Mouse (Mus musculus) neural tube, embryonic 13.5 days (tissue): ENCODE measurements around the gene Myh7b. TPM values are rescaled to one million over a fixed set of nuclear protein-coding genes. Genes with fewer than 3 reads are reported as not detected.

ENCODE experiments used
- ATAC-seq: fragments of 200-750 bp; cut with Nextera tagmentation; 2 replicates; pipeline ENCODE4 v1.8.0; 2017; ENCODE audit warnings: low read depth, mild to moderate bottlenecking, moderate TSS enrichment, moderate library complexity
- H3K27ac ChIP-seq: fragments of 300-500 bp; sonication (generic); replicated peaks from 2 replicates; pipeline ENCODE4 v1.5.1; 2015; ENCODE audit warnings: moderate library complexity, mild to moderate bottlenecking, inconsistent platforms
- H3K27me3 ChIP-seq: fragments of 300-500 bp; sonication (generic); 2 replicates; pipeline ENCODE4 v1.6.1; 2015; ENCODE audit warnings: mild to moderate bottlenecking, inconsistent platforms
- H3K36me3 ChIP-seq: fragments of 300-500 bp; sonication (generic); 2 replicates; pipeline ENCODE4 v1.6.1; 2015; ENCODE audit warnings: mild to moderate bottlenecking, inconsistent platforms
- H3K4me1 ChIP-seq: fragments of 300-500 bp; sonication (generic); replicated peaks from 2 replicates; pipeline ENCODE4 v1.6.1; 2015; ENCODE audit warnings: inconsistent platforms
- H3K4me2 ChIP-seq: fragments of 300-500 bp; sonication (generic); 2 replicates; pipeline ENCODE4 v1.6.1; 2015; ENCODE audit warnings: inconsistent platforms, mild to moderate bottlenecking, moderate library complexity
- H3K4me3 ChIP-seq: fragments of 300-500 bp; sonication (generic); 2 replicates; pipeline ENCODE4 v1.5.1; 2015; ENCODE audit warnings: mild to moderate bottlenecking, inconsistent platforms
- H3K9ac ChIP-seq: fragments of 300-500 bp; sonication (generic); 2 replicates; pipeline ENCODE4 v1.6.1; 2015; ENCODE audit warnings: moderate library complexity, mild to moderate bottlenecking, inconsistent platforms
- H3K9me3 ChIP-seq: fragments of 300-500 bp; sonication (generic); 2 replicates; pipeline ENCODE4 v1.6.1; 2016; ENCODE audit warnings: inconsistent platforms
- WGBS: fragments of 180-500 bp; shearing (Covaris S2); methylation state at CpG from one replicate; pipeline ENCODE4 v1.1.7; 2015; 5-methylcytosine and 5-hydroxymethylcytosine counted together
- microRNA counts: library from miRNA; unstranded; fragments of <30 nt; microRNA quantifications from one replicate; lab custom pipeline; 2016
- microRNA-seq: library from miRNA; unstranded; fragments of <30 nt; microRNA quantifications from one replicate; pipeline ENCODE4, GENCODE M21; 2016
- polyA plus RNA-seq: library from polyadenylated mRNA; unstranded; fragments of >200 nt; fragmentation: Nextera tagmentation; extraction: Ambion mirVana; gene quantifications from 2 replicates; pipeline ENCODE4 v1.2.1, GENCODE M21; 2015

Gene Myh7b
- polyA plus RNA-seq, 1 experiment from 2014 or later = 0.50 TPM

DNA sequence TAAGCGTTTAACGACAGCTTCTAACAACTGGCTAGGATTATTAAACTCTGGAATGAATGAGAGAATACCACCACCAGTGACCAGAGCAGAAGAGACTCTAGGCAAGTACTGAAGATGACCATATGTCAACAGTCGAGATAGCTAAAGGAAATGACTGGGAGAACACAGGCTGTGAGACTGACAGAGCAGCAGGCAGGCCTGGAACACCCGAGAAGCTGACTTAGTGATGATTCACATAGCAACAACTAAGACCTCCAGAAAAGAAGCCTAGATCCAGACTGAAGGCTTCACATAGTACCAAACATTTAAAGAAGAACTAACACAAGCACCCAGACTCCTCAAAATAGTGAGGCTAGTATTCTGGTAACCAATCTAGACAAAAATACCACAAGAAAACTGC lies 64.1 kb downstream of the Myh7b start:
- Histone ChIP-seq H3K9ac (no peak overlapping the region), H3K4me1 (peaks cover 15% of the 10 kb centered on the region; the same call in 1 of the 2 replicates), H3K9me3 (no peaks in the 10 kb centered on the region), H3K36me3 (peaks cover 26% of the 10 kb centered on the region), H3K4me3 (no peak overlapping the region), H3K27ac (no peak overlapping the region), H3K27me3 (no peaks in the 10 kb centered on the region), H3K4me2 (no peak overlapping the region)
- ATAC-seq = no peak
- WGBS = 65% methylated on average over 4 of the region's 4 CpGs

DNA sequence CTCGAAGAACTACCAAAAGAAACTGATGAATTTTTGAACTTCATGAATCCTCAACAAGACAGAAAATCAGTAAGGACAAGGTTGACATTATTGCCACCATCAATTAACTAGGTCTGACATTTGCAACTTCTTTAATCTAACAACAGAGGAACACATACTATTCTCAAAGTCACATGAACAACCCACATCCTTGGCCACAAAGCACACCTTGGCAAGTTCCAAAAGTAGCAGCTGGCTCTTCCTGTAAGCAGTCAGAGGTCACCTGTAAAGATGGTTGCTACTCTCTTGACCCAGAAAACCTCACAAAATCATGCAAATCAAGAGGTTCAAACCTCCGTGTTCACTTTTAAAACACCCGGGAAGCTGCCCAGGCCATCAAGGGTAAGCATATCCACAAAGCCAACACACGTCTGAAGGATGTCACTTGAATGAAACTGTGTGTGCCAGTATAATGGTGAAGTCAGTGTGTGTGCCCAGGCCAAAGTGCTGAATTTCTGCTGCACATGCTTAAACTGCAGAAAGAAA lies 68.6 kb downstream of the Myh7b start:
- H3K4me1 ChIP-seq = peaks cover 13% of the 10 kb centered on the region
- no peak overlapping the region for H3K27ac ChIP-seq
- no peak overlapping the region for H3K4me3 ChIP-seq
- H3K9ac ChIP-seq = no peak overlapping the region
- no peak for ATAC-seq
- H3K4me2 ChIP-seq = no peak overlapping the region
- no peaks in the 10 kb centered on the region for H3K36me3 ChIP-seq
- WGBS = 92% methylated on average over 4 of the region's 4 CpGs
- H3K27me3 ChIP-seq = no peaks in the 10 kb centered on the region
- no peaks in the 10 kb centered on the region for H3K9me3 ChIP-seq

DNA sequence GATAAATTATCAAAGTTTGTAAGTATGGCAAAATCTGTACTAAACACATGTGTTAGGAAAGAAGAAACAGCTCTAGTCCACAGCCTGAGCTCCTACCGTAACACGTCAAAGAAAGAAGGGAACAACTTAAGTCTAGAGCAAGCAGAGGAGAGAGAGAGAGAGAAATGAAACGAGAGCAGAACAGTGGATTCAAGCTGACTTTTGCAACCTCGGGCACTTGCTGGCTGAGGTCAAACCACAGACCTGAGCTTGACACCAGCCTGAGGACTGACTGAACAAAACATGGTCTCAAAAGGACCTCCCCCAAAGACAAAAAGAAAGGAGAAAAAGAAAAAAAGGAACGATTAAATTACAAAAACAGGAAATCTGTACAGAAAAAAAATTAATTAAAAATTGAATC lies 69.6 kb downstream of the Myh7b start:
- H3K4me1 ChIP-seq = peaks cover 6% of the 10 kb centered on the region
- 81% methylated on average over 5 of the region's 5 CpGs for WGBS

DNA sequence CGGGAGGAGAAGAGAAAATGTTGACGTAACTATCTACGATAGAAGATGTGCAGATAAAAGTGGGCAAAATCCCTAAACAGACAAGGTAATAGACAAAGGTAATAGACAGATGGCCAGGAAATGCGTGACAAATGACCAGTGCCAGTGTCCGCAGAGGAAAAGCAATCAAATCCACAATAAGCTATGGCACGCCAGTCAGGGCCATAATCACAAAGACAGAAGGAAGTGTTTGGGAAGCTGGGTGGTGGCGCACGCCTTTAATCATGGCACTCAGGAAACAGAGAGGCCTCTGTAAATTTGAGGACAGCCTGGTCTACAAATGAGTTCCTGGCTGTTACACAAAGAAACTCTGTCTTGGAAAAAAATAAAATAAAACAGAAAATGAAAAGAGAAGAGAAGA lies 70.2 kb downstream of the Myh7b start:
- Histone ChIP-seq H3K9me3 (no peaks in the 10 kb centered on the region), H3K4me3 (no peak overlapping the region), H3K9ac (no peak overlapping the region), H3K27ac (no peak overlapping the region), H3K4me1 (peaks cover 12% of the 10 kb centered on the region), H3K27me3 (no peaks in the 10 kb centered on the region), H3K36me3 (no peaks in the 10 kb centered on the region), H3K4me2 (no peak overlapping the region)
- no peak for ATAC-seq
- WGBS = 53% methylated on average over 8 of the region's 8 CpGs

More for the DNA sequence above, 69.6 kb downstream of the Myh7b start:
- ATAC-seq = no peak
- Histone ChIP-seq H3K4me3 (no peak overlapping the region), H3K9me3 (no peaks in the 10 kb centered on the region), H3K27me3 (no peaks in the 10 kb centered on the region), H3K36me3 (no peaks in the 10 kb centered on the region), H3K4me2 (no peak overlapping the region), H3K9ac (no peak overlapping the region), H3K27ac (no peak overlapping the region)

DNA sequence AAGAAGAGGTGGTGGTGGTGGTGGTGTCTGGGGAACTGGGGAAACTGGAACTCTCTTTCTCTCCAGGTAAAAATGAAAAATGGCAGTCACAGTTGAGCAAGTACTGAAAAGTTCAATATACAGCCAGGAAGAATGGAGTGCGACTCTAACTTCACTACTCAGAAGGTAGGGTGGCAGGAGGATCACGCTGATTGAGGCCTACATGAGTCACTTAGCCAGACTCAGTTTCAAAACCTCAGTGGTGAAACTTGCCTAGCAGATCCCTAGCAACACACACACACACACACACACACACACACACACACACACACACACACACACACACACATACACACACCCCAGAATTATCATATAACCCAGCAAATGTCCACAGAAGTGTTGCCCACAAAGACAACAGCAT lies 70.9 kb downstream of the Myh7b start:
- WGBS = 90% methylated on average over 2 of the region's 2 CpGs
- Histone ChIP-seq H3K4me2 (no peak overlapping the region), H3K9me3 (no peaks in the 10 kb centered on the region), H3K36me3 (no peaks in the 10 kb centered on the region), H3K9ac (no peak overlapping the region), H3K4me1 (peaks cover 16% of the 10 kb centered on the region), H3K27me3 (no peaks in the 10 kb centered on the region), H3K27ac (no peak overlapping the region), H3K4me3 (no peak overlapping the region)
- no peak for ATAC-seq

DNA sequence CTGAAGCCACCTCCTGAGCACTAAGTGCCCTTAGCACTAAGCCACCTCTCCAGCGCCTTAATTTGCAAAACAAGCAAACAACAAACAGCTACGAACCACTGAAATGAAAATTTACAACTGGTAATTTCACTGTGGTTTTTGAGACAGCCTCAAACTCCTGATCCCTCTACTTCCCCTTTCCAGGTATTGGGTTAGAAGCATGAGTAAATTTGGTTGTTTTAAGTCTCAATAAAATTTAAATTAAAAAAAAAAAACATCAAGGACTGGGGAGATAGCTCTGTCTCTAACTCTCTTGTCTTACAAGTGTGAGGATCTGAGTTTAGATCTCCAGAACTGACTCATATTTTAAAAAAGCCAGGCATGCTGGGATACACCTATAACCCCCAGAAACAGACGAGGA lies 72.1 kb downstream of the Myh7b start:
- Histone ChIP-seq H3K9me3 (no peaks in the 10 kb centered on the region), H3K9ac (no peak overlapping the region), H3K27me3 (no peaks in the 10 kb centered on the region), H3K4me1 (peaks cover 22% of the 10 kb centered on the region), H3K36me3 (peaks cover 6% of the 10 kb centered on the region; the same call in 1 of the 2 replicates), H3K27ac (no peak overlapping the region), H3K4me2 (no peak overlapping the region), H3K4me3 (no peak overlapping the region)
- ATAC-seq = no peak
- WGBS = 58% methylated on average over 3 of the region's 3 CpGs

DNA sequence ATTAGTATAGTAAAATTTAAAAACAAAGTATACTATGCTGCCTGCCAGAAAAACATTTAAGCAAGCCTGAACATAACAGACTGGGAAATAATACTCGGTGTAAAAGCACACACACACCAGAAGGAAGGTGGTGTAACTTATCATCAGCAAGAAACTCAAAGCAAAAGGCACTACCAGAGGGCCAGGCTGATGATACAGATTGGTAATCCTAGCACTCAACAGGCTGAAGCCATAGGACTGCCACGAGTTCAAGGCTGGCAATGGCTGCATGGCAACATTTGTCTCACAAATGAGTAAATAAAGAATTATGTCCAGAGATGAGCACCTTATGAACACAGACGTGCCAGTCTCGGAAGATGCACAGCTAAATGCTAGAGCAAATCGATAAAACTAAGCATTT lies 72.8 kb downstream of the Myh7b start:
- Histone ChIP-seq H3K4me3 (no peak overlapping the region), H3K4me2 (no peak overlapping the region), H3K9ac (no peak overlapping the region), H3K27me3 (no peaks in the 10 kb centered on the region), H3K9me3 (no peaks in the 10 kb centered on the region), H3K4me1 (peaks cover 23% of the 10 kb centered on the region), H3K36me3 (peaks cover 6% of the 10 kb centered on the region; the same call in 1 of the 2 replicates), H3K27ac (no peak overlapping the region)
- no peak for ATAC-seq
- WGBS = 96% methylated on average over 5 of the region's 5 CpGs

MicroRNAs within 50 kb of the gene (microRNA counts, 519-probe panel; counts per million panel counts)
- microRNA mmu-miR-499 (lab: Ali Mortazavi, UCI) = not detected

Small RNAs within 50 kb of the gene (microRNA-seq; reads per million reads assigned to microRNA genes)
- 7.3 reads per million, percentile 23 among the genes with 10 or more reads in this experiment for gene Mir499

Other genes starting within 250 kb of the Myh7b start
- 136 and 139 TPM in 2 replicates for gene Trp53inp2, start 230.2 kb upstream of the Myh7b start, polyA plus RNA-seq
- 22.5 and 22.8 TPM in 2 replicates for gene Ncoa6, start 137.3 kb upstream of the Myh7b start, polyA plus RNA-seq
- 28.3 and 29.8 TPM in 2 replicates for gene Acss2, start 93.3 kb upstream of the Myh7b start, polyA plus RNA-seq
- gene Ggt7, start 93.0 kb upstream of the Myh7b start, polyA plus RNA-seq = 69.9 and 79.2 TPM in 2 replicates
- gene Gss, start 18.4 kb upstream of the Myh7b start, polyA plus RNA-seq = 15.4 and 15.8 TPM in 2 replicates
- 164 and 166 TPM in 2 replicates for gene Trpc4ap, start 81.2 kb downstream of the Myh7b start, polyA plus RNA-seq
- gene Edem2, start 118.3 kb downstream of the Myh7b start, polyA plus RNA-seq = 38.9 and 40.3 TPM in 2 replicates
- gene Gm17581, start 124.7 kb downstream of the Myh7b start, polyA plus RNA-seq = not detected in 2 replicates
- gene Procr, start 139.9 kb downstream of the Myh7b start, polyA plus RNA-seq = 4.5 and 5.1 TPM in 2 replicates
- gene Mmp24, start 164.1 kb downstream of the Myh7b start, polyA plus RNA-seq = 11.7 and 12.2 TPM in 2 replicates
- gene BC029722, start 208.2 kb downstream of the Myh7b start, polyA plus RNA-seq = 24.1 and 28.7 TPM in 2 replicates
- gene Eif6, start 215.7 kb downstream of the Myh7b start, polyA plus RNA-seq = 156 and 170 TPM in 2 replicates
- 0.56 and 0.63 TPM in 2 replicates for gene Fam83c, start 223.6 kb downstream of the Myh7b start, polyA plus RNA-seq